Mouse (Mus musculus): ENCODE data around the gene Foxp4.

Gene Foxp4

DNA sequence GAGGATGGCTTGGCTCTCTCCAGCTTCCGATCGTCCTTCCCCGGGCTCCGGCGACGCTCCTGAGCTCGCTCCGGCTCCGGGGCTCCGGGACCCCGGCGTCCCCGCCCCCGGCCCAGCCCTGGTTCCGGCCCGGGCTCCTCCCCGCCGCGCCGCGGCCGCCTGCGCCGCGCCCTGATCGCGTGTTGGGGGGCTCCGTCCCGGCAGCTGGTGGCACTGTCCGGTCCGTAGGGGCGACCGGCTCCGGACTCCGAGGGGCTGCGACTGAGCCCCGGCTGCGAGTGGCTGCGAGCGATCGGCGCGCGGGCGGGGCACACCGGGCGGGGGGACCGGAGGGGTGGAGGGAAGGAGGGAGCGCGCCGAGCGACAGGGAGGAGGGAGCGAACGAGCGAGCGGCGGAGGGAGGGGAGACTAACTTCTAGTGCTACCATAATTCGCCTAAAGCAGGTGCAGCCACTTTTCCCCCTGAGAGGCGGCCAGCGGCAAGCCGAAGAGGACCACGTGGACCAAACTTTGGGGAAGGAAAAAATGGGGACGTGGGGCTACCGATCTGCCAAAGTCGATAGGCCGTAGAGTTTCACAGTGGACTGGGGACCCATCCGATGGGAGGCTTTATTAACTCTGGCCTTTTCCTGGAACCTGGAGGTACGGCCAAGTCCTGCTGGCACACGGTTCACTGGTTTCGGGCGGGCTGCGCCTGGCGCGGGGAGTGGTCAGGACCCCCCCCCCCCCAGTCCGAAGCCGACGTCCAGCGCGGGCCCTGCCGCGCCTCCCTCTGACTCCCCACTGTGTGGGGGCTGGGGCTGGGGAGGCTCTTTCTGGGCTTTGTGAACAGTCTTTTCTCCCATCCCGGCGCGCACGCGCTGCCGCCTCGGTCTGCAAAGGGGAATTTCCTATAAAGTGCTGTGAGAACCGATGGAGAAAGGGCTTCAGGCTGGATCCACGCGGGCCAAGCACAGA is at the start of gene Foxp4:
TSS of gene Foxp4 (minus strand) at position 263 of the 957 bp plus-strand sequence.
- DNase-seq (ENCODE audit: low spot score), result peak; percentile 98

DNA sequence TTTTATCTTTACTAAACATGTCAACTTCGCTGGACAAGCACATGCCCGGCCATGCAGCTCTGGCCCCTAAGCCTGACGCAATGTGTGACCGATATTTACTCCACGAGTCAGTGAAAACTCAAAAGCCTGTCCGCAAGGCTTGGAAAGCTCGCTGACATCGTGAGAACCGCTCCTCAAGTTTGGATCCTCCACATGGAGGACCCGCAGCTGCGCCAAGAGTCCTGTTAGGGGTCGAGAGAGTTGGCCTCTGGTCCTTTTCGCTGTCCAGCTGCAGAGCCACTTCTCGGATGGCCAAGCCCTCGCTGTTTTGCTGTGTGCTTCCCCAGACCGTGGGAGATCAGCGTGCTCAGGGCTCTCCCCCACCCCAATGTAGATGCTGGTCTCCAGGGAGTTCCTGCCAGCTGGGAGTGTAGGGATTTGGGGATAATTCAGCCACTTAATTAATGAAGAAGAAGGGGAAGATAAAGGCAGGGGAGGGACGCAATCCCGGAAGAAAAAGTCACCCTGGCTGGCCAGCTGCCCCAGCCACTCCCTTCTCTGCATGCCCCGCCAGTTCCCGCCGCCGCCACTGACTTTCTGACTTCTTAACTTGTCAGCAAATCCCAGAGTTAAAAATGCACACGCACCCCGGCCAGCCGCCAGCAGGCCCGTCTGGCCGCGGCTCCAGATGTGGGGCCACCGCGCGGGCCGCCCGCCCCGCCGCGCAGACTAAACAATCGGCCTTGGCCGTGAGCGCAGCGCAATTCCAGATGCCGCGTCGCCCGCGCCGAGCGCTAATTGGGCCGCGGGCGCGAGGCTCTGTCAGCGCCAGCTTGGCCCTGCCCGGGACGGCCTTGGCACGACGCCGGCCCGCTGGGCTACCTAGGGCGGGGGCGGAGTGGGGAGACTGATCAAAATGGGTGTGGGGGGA is 49.4 kb upstream of the Foxp4 start:
- DNase-seq (ENCODE audit: low spot score), result peak; percentile 80

DNA sequence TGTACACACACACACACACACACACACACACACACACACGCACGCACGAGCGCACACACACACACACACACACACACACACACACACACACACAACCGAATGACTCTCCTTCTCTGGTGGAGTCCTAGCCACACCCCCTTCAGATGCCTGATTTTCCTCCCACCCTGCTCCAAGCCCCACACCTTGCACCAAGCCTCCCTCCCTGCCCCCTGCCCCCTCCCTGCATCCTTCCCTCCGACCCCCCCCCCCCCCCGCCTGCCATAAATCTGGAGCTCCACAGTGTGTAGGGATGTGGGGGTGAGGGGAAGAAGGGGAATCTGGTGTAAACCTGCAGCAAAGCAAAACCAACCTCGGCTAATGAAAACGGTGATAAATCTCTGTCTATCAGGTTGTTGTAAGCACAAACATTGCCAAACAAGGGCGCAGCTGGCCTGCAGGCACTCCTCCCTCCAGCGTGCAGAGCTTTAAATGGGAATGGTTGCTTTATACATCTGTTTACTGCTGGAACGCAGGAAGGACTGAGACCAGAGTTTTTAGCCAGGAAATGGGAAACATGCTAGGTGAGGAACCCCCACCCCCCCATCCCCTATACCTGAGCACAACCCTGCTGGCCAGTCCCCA is 41.5 kb upstream of the Foxp4 start:
- DNase-seq (ENCODE audit: low spot score), result peak; percentile 55

DNA sequence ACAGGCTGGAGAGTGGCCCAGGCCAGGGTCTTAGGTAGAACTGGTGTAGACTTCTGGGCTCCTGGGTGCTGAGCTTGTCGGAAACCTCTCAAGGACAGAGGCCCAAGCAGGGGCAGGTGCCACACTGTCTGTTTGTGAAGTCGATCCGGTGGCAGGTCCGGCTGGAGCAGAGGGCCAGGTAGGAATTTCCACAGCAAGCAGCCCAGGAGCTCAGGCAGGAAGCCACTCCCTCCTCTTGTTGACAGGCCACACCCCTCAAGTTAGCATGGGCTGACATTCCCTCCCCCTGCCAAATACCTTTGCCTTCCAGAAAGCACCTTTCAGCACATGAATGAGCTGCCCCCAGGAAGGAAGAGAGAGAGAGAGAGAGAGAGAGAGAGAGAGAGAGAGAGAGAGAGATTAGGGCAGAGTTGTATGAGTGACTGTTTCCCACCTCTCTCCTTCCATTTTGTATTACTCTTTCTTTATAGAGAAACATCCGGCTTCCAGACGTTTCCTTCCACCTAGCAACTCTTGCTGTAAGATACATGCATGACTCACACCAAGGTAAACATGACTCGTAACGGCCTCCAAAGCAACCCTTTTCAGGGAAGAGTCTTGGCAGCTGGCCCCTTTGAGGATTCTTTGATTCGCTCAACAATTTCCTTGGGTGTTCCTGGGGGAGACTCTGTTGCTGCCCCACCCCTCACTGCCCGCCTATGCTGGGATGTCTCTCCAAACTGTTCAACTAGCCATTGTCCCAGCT is 33.8 kb upstream of the Foxp4 start:
- no peak for DNase-seq (ENCODE audit: low spot score)

DNA sequence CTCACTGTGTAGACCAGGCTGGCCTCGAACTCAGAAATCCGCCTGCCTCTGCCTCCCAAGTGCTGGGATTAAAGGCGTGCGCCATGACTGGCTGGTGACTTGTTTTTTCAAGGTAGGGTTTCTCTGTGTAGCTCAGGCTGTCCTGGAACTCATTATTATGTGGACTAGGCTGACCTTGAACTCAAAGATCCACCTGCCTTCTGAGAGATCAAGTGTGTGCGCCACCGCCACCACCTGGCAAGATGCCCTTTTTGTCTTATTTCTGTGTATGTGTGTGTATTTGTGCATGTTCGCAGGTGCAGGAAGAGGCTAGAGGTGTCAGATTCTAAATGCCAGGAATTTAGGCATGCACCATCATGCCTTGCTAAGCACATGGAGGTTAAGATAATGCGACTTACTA is 32.0 kb upstream of the Foxp4 start:
- no peak for DNase-seq (ENCODE audit: low spot score)

DNA sequence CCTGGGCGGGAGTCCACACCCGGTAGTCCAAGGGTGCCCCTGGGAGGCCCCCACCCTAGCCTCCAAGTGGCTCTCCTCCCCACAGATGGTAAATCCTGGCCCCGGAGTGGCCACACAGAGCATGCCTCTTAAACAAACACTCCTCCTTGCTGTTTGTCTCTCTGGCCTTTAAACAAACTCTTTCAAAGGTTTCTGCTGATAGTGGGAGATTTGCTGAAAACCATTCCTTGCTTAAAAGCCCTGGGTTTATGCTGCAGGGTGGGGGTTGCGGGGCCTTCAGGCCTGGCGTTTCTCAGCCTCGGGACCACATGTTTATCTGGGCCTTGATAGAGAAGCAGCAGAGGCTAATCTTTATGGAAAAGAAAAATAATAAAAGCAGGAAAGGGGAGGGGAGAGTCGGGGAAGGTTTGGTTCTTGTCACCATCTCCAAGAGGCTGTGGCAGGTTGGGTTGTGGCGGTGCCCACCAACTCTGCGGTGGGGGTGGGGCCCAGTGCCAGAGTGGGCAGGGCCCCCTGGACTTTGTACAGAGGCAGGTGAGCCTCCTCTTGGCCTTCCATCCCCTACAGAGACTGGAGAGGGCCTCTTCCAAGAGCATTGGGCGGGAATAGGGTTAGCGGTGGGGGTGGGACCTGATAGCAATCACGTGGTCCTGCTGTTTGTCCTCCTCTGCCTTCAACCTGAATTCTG is 30.8 kb upstream of the Foxp4 start:
- DNase-seq (ENCODE audit: low spot score), result no peak

DNA sequence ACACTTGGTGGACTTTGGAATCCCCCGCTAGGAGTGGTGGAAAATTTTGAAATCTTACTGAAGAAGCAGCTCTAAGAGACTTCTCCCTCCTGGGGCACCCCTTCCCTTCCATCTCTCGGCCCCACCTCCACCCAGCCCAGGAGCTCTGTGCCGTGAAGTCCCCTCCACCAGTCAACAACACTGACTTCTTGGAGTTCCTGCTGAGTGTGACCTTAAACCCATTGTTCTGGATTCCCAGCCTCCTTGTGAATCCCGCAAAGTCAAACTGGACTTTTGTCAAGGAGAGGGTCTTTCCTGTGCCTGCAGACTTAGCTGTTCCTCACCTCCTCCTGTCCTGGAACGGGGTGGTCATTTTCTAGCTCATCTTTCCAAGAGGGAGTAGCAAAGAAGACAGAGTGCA is 28.8 kb upstream of the Foxp4 start:
- DNase-seq (ENCODE audit: low spot score), result no peak

DNA sequence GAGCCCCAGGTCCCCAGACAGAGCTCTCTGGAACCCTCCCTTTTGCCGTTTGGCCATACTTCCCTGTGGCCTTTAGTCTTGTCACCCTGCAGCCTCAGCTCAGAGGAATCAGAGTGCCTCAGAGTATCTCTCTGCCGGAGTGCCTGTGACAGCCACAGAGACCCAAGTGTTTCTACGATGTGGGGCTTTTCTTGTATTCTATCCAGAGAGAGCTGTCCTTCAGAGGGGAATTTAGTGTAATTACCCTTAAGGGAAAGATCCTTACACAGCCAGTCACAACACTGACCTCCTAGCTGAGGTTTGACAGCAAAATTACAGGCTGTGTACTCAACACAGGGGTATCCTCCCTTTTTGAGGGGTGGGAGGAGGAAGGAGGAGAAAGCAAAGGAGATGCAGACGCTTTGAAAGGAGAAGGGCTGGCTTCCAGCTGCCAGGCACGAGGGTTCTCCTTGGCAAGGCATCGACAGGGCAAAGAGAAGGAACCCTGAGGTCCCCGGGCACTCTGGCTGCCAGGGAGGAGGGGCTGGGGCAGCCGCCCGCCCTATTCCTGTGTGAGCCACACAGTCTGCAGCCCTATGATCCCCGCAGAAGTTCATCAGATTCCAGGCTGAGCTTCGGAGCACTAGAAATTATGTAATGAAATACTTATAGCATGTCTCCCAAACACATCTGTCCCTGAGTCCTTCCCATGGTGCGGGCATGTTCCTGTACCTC is 28.1 kb upstream of the Foxp4 start:
- DNase-seq (ENCODE audit: low spot score), result no peak

DNA sequence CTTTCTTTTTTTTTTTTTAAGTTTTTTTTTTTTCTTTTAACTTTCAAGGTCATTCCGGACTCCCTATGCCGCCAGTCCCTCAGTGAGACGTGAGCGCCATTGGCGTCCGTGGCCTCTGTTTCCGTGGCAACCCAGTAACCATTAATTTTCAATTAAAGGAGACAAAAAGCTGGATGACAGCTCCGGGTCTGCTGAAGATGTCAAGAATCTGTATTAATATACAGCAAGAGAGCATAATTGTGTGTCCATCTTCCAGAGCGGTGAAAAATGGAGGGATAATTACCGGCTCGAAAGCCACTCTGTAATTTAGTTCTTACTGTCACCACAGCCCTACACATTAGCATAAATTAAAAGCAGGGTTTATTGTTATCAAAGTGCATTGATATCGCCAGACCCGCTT is 27.0 kb upstream of the Foxp4 start:
- peak; percentile 59 for DNase-seq (ENCODE audit: low spot score)

DNA sequence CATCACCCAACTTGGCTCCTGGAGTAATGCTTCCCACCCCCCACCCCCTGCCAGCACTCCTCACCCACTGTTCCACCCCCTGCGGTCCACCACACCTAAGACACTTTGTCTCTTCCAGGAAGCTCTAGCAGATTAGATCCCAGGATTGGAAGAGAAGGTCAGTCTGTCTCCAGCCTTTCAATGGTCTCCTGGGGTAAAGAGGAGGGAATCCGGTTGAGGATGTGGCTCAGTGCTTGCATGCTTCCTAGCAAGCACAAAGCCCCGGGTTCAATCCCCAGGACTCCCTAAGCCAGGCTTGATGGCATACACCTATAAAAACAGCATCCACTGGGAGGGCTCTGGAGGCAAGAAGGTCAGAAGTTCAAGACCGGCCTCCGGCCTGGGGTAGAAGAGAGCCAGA is 26.4 kb upstream of the Foxp4 start:
- DNase-seq (ENCODE audit: low spot score), result no peak

DNA sequence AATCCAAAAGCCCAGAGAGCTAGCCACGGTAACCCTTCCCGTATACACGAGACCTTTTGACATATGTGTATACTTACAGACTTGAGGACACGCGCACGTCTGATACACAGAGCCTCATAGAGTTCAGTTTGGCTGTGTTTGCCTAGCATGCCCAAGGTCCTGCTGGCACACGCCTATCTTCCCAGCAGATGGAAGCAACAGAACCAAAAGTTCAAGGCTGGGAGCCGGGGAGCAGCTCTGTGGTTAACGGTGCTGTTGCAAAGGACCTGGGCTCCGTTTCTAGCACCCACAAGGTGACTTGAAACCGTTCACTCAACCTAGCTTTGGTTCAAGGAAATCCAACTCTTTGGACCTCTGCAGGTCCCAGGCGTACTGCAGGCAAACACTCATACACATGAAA is 25.0 kb upstream of the Foxp4 start:
- DNase-seq (ENCODE audit: low spot score), result no peak

DNA sequence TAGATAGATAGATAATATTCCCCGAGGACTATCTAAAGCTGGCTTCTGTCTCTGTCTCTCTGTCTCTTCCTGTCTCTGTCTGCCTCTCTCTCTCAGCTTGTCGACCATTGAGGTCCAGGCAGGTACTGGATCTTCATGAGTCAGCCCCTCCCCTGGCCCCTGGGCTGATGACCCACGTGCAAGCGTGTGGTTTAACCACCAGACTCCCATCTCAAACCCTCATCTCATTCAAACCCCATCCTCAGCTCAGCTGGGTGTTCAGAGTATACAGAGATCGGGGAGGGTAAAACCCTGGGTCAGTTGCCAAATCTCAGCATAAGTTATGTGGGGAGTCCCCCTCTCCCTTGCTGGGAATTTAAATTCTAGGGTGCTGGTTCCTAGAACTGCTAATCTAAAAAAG is 24.3 kb upstream of the Foxp4 start:
- no peak for DNase-seq (ENCODE audit: low spot score)

DNA sequence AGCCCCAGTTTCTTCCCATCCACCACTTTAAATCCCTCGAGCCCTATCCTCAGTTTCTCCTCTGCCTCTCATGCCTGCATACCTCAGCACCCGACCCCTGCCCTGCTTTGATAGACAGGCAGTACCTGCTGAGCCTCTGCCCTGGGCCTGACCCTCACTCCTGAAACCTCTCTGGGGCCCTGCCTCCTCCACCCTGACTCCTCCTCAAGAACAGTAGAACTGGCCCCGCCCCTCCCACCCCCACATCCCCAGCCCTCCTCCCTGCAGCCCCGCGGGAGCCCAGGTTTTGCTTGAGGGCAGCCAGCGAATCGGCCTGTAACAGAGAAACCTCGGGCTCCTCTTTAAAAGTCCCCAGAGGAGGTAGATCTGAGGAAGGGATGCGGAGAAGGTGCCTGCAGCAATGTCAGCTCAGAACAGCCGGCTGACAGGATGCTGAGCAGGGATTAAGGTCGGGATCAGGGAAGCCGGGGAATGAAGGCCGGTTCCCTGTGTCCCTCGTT is 22.5 kb upstream of the Foxp4 start:
- DNase-seq (ENCODE audit: low spot score), result peak; percentile 68

DNA sequence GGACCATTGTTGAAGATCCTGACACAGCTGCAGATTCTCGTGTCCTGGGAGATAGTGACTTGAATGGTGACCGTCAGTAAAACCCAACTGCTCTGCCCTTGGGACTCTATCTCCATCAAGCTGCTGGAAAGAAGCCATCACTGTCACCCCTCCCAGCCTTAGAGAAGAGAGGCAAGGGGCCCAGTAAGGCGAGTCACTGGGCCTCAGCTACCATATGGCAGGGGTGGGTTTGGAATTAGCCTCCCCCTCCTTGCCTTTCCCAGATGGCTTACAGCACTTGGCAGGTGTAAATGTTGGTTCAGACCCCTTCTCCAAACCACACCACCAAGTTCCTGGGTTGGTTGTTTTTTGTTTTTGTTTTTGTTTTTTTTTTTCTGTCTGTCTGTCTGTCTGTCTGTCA is 21.7 kb upstream of the Foxp4 start:
- no peak for DNase-seq (ENCODE audit: low spot score)

DNA sequence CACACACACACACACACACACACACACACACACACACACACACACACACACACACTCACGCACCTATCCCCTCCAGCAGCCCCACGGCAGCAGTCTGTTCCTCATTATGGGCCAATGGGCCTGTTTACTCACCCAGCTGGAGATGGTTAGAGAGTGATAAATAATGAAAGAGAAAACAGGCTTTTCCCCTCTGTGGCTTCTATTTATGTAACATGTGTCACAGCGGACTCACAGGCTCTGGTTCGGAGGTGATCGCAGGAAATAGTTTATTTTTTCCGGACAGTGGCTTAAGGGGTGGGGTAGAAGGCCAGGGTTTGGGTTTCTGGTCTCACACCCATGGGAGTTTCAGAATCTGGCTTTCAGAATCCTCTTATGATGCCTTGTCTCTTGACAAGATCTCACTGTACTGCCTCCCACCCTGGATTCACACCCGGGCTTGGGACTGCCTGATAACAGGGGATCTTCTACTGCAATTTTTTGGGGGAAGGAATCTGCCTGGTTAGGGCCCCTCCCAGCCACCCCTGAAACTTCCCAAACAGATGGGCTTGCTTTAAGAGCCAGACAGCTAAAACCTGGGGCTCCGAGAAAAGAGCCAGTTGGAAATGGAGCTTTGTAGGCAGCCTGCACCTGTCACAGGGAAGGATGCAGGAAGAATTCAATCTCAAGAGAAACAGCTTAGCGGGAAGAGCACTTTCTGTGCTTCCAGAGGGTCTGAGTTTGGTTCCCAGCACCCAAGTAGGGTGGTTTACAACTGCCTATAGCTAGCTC is 18.8 kb upstream of the Foxp4 start:
- peak; percentile 75 for DNase-seq (ENCODE audit: low spot score)

DNA sequence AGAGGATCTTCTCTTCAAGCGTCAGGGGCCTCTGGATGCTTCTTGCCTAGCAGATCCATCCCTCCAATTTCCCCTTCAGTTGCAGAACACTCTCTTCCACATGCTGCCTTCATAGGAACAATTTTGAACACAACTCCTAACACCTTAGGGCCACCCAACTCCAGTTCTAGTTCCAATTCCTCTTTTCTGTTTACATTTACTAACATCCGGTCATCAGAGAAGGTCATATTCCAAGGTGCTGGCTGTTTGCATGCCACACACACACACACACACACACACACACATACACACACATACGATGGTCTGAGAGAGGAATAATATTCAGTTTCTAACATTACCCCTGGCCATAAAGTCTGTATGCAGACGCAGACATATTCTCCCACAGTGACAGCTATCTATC is 17.6 kb upstream of the Foxp4 start:
- no peak for DNase-seq (ENCODE audit: low spot score)

DNA sequence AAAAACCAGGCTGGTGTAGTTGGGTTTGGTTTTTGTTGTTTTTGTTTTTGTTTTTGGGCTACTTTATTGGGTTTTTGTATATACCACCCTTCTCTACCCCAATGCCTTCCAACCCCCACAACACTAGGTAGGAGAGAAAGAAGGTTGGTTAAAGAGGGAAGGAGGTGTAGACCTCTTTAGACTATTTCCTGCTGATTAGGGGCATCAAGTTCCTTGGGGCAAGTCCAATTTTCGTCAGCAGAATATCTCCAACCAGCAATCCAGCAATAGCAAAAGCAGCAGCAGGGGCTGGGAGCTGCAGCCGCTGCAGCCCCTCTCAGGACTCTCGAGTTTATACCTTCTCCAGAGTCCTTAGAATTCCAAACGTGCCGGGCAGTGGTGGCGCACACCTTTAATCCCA is 14.4 kb upstream of the Foxp4 start:
- DNase-seq (ENCODE audit: low spot score), result no peak

DNA sequence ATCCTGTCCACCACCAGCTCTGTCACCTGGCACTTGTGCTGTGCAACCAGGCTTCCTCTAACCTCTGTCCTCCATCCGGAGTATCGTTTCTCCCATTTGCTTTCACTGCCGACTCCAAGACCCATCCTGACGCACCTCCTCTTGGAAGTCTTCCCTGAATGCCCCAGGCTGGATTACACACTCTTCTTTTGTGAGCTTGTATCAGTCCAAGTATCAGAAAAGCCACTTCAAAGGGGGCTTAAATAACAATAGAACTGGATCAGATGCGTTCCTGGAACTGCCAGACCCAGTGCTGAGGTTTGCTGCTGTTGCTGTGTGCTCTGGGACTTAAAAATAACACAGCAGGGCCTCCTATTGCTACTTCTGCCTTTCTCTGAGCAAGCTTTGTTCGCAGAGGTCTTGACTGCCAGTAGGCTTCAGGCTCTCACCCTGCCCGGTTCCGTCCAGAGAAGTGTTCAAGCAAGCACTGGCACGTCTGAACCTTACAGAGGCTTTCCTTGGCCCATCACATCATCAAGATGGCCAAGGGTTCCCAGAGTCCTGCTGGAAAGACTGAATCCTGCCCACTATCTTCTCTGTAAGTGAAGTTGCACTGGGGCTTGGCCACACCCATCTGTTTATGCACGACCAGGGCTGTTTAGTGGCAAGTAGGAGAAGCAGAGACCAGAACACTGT is 13.6 kb upstream of the Foxp4 start:
- DNase-seq (ENCODE audit: low spot score), result no peak

DNA sequence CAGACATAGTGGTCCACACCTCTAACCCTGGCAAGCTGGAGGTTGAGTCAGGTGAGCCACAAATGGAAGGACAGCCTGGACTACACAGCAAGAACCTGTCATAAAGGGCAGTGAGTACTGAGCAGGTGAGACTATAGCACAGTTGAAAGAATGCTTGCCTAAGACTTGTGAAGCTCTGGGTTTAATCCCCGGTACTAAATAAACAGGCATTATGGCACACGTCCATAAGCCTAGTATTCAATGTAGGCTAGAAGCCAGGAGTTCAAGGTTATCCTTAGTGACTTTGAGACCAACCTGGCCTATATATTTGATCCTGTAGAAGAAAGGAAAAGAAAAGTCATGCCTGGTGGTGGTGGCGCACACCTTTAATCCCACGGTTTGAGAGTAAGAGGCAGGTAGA is 12.1 kb upstream of the Foxp4 start:
- no peak for DNase-seq (ENCODE audit: low spot score)
